Mouse (Mus musculus) ovary, postnatal 10 days (tissue): ENCODE measurements around the gene Notch2.

ENCODE experiments used
- DNase-seq: peaks from one replicate; pipeline ENCODE4 v3.0.0; 2022; ENCODE audit warnings: low spot score

Gene Notch2

DNA sequence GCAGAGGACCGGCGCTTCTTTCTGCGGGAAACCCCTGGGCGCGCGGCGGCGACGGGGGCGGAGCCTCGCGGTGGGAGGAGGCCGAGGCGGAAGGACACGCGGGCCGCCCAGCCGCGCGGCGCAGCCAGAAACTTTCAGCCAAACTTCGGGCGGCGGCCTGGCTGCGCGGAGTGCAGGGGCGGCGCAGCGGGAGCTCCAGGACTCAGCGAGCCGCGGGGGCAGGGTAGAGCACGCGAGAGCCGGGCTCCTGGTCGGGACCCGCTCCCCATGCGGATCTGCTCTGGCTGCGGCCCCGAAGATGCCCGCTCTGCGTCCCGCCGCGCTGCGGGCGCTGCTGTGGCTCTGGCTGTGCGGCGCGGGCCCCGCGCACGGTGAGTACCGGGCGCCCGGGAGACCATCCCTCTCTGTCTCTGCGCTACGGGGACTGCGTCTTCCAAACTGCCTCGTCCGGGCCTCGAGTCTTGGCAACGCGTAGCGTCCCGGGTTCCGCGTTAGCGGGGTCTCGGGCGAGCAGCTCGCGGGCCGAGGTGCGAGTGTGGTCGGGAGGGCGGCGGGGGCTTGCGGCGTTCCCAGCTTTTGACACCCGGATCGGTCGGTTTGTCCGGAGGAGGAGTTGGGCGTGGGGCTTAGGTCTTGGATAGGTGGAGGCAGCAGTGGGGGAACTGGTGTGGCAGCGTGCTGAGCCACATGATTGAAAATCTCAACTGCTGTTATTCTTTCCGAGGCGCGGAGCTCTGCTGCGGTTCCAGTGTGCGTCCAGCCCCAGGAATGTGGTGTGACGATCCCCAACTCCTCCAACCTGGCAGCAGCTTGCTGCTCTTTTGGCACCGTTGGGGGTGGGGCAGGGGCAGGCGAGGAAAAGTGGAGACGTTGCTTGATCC, at the start of gene Notch2:
TSS of gene Notch2 (plus strand) at position 127 of the 881 bp plus-strand sequence.
- peak; percentile 88 for DNase-seq

DNA sequence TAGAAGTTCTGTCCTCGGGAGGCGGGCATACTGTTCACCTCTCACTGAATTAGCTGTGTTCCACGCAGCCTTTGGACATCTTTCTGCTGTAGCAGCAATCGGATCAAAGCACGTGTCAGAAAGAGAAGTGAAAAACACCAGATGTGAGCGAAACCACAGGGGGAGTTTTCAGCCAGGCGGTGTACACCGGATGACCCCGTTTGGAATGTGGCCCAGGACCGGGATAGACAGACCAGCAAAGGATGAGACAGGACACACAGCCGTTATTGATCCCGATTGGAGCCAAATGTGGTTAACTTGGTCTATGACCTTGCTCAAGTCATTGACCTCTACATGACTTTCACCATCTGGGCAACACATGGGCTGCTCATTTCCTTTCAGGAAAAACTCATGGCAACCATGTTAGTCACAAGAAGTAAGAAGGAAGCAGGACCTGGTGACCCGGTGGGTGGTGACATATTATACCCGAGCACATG, 48.4 kb upstream of the Notch2 start:
- peak; percentile 20 for DNase-seq

DNA sequence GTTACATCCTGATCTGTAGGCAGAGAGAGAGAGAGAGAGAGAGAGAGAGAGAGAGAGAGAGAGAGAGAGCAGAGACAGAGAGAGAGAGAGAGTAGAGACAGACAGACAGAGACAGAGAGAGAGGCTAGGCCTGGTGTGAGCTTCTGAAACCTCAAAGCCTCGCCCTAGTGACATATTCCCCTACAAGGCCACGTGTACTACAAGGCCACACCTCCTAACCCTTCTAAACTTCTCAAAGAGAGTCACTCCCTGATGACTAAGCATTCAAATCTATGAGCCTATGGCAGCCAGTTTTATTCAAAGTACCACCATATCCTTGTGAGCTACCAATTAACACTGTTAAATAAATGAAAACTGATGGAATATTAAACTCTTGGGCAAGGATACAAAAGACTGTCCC, 45.7 kb upstream of the Notch2 start:
- no peak for DNase-seq

GRCm38 (mm10) chr3:97968191-97968590, 45.1 kb upstream of the Notch2 start:
- DNase-seq, result no peak

- no peak for DNase-seq
These were observed 44.3 kb upstream of the Notch2 start for GRCm38 (mm10) chr3:97969019-97969418.

GRCm38 (mm10) chr3:97971117-97971516, 42.2 kb upstream of the Notch2 start:
- DNase-seq, result no peak

DNA sequence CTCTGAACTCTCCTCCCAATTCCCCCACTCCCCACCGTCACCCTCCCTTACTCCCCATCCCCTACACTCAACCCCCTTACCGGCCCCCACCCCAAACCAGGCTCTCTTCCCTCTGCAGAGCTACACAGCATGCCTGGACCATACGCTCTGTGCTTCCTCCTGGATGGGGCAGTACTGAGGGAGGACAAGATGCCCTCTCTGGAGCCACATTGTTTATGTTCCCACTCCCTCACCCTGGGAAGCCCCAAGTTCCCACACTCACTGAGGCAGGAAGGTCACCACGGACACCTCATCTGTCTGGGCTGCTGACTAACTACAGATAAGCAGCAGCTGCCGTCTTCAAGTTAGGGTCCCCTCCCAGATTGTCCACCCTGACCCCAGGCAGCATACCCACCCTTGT, 41.1 kb upstream of the Notch2 start:
- no peak for DNase-seq

DNA sequence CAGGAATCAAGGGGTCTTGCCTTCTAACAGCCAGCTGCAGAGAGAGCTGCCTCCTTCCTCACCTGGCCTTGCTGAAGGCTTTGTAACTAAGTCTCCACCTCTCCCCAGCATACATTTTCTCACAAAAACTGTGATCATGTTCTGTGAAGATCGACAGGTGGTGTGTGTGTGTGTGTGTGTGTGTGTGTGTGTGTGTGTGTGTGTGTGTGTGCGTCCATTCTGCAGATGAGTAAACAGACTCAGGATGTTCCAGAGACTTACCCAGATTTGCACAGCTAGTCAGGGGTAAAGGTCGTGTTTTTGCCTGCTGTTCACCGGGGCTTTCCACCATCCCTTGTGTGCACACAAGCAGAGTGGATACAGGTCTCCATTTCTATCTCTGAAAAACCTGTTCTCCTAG, 40.6 kb upstream of the Notch2 start:
- DNase-seq, result no peak

DNA sequence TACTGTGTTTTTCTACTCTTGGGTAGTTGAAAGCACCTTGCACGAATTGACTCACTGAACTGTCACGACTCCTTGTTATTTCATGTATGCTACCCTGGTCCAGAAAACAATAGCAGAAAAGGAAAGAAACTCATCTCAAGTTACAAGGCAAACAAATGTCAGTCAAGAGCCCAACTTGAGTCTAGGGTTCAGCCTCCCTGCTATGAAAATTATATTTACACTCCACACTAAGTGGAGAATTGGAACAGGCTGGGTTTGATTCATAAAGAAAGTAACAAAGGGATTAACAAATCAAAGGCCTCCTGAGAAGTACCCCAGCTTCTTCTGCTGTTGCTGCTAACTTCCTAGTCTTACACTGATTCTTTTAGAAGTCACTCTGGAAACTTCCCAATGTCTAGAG, 40.0 kb upstream of the Notch2 start:
- DNase-seq, result no peak

GRCm38 (mm10) chr3:97974197-97974770, 39.0 kb upstream of the Notch2 start:
- DNase-seq, result no peak

GRCm38 (mm10) chr3:97976706-97977105, 36.6 kb upstream of the Notch2 start:
- DNase-seq, result no peak

DNA sequence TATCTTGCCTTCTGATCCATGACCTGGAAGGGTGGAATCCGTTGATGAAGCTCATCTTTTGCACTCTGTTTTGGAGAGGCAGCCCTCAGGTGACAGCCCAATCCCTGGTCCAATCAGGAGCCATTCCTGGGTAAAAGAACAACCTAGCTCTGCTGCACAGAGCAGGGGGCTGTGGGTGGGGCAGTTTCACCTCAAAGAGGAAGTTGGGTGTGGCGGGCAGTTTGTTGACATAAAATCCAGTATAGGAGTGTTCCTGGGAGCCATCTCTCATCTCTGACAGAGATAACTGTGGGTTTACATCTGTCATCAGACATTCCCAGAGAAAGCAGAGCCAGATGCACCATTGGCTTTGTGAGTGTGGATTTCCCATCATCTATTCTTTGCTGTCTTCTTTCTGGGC, 34.6 kb upstream of the Notch2 start:
- DNase-seq, result no peak

DNA sequence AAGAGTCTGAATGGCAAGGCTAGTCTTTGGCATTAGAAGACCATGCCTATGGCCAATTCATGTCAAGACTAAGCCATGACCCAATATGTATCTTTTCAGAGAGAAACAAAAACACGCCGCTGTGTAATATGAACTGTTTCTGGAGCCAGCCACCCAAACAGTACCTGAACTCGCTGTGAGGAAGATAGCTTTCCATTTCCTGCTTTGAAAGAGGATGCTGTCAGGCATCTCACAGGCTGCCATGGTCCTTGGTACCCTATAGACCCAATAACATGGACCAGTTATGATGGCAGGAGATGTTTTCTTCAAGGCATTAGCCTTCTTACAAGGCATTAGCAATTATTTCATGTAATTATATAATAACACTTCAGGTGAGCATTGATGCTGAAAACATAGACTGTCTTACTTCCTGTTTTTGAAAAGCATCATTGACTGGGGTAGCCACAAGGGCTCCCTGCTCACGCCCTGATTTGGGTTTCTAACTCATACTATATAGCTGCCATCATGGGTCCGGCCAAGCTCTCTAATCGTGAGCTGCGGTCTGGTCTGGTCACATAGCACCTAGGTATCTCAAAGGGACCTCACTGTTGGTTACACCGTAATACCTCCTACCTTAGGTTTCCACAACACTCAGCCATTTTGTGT, 32.5 kb upstream of the Notch2 start:
- no peak for DNase-seq

DNA sequence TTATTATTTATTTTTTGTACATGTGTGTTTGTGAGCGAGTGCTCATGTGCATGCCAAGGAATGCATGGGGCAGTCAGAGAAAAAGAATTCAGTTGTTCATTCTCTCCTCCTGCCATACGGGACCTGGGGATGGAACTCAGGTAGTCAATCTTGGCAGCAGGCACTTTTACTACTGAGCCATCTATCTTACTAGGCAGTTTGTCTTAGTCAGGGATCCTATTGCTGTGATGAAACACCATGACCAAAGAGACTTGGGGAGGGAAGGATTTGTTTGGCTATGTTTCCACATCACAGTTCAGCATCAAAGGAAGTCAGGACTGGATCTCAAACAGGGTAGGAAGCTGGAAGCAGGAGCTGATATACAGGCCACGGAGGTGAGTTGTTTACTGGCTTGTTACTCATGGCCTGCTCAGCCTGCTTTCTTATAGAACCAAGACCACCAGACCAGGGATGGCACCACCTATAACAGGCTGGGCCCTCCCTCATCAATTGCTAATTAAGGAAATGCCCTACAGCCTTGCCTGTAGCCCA, 31.9 kb upstream of the Notch2 start:
- DNase-seq, result no peak

DNA sequence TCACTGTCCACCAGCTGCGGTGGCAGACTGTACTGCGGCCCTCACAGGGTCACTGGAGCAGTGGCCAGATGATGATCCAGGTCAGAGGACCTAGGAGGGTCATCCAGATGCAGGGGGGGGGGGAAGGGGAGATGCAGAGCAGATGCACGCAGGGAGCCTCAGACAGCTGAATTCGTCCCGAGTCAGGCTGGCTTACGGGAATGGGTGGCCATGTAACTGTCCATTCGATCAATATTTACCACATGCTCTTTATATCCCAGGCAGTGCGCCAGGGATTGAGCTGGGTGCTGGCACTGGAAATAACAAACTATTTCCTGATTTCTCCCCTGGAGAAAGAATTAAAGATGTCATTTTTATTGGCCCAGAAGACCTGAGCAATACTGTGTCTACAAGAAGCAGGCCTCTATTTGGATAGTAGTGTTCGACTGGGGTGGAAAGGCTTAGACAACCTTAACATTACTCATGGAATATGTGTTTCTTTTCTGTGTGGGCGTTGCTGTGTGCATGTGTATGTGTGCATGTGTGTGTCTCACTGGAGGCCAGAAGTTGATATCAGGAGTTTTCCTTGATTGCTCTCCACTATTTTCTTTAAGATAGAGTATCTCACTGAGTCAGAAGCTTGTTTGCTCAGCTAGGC, 28.3 kb upstream of the Notch2 start:
- DNase-seq, result no peak

DNA sequence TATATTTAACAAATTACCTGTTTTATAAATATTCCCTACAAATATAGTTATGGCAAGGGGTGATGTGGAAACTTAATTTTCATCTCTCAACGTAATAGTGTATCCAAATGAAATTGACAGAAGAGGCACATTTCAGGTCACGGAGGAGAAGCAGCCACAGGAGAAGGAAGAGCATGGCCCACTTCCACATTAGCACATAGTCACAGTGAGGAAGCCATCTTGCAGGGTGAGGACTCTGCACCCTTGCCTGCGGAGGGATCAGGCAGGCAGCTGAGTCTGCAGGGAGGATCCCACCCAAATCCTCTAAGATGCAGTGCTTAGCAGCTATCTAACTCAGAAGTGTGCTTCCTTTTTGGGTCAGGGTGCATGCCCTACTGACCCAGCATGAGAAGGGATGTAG, 27.6 kb upstream of the Notch2 start:
- no peak for DNase-seq

- no peak for DNase-seq
These were observed 26.2 kb upstream of the Notch2 start for GRCm38 (mm10) chr3:97987153-97987552.

- DNase-seq, result no peak
These were observed 24.6 kb upstream of the Notch2 start for GRCm38 (mm10) chr3:97988756-97989155.

GRCm38 (mm10) chr3:97990576-97990975, 22.8 kb upstream of the Notch2 start:
- DNase-seq, result no peak

DNA sequence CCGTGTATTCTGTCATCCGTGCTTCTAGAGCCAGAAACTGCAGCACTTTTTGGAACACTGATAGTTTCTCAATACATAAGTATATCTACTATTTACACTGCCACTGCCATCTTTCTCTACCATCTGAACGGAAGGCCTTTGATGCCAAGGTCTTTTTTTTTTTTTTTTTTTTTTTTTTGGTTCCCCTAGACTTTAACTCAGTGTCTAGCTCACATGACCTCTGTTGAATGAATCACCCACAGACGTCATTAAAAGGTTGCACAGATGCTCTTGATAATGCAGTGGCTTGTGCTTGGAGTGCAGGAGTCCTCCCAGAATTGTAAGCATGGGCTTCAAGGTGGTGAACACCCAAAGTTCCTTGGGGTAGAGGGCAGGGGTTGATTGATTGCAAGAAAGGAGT, 21.0 kb upstream of the Notch2 start:
- no peak for DNase-seq

DNA sequence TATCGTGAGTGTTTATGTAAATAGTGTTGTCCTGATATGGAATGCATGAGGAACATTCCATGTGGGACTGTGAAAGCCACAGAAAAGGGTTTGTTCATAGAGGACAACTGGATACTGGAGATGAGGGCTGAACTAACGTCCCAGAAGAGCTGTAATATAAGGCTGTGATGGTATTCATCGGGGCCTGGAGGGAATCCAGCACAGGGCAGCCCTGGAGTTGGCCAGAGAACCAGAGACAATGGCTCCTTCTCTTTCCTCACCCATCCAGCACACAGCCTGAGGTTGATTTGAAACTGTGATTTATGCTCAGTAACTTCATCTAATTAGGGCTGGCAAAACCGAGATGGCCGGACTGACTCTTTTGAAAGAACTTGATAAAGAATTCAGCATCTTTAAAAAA, 20.1 kb upstream of the Notch2 start:
- DNase-seq, result no peak

- no peak for DNase-seq
These were observed 19.3 kb upstream of the Notch2 start for GRCm38 (mm10) chr3:97993920-97994545.
